Mouse (Mus musculus): ENCODE measurements at regions not wholly inside any gene's neighbourhood (a gene's known extent, or its start where the extent isn't known, plus 50 kb on each side); places are given as distances from the start of the nearest gene placed in this dataset.

DNA sequence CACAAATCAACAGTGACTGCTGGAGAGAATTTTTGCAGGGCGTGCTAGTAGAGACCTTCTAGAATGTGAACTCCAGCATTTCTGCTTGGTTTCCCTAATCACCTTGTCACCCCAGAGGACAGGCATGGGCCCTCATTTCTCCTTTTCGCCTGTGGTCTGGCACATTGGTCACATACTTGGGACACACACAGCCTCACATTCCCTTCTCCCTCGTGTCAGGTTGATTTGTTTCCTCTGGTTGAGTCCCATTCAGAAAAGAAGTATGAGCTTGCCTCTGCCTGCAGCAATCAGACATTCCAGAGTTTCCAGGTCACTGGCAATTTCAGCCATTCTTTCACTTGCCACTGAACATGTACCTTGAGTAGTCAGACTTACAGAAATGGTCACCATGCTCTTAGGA is 323.8 kb upstream of the 4931429L15Rik start:
- no peak for DNase-seq (ENCODE audit: low spot score)
- H3K36me3 ChIP-seq: no peaks in the 10 kb centered on the region
- peaks cover 34% of the 10 kb centered on the region for H3K4me1 ChIP-seq (replicated peaks)
- no peaks in the 10 kb centered on the region for H3K9me3 ChIP-seq
- H3K4me3 ChIP-seq: no peak overlapping the region
- no peaks in the 10 kb centered on the region for H3K27me3 ChIP-seq (ENCODE audit: insufficient read depth, poor library complexity, severe bottlenecking)
- no peak overlapping the region for H3K27ac ChIP-seq
- WGBS: 70% methylated on average over 3 of the region's 3 CpGs

- WGBS: 8% methylated on average over 9 of the region's 9 CpGs
- no peak overlapping the region for H3K27ac ChIP-seq
These were observed 322.9 kb upstream of the 4931429L15Rik start for GRCm38 (mm10) chr9:46642696-46643095.

DNA sequence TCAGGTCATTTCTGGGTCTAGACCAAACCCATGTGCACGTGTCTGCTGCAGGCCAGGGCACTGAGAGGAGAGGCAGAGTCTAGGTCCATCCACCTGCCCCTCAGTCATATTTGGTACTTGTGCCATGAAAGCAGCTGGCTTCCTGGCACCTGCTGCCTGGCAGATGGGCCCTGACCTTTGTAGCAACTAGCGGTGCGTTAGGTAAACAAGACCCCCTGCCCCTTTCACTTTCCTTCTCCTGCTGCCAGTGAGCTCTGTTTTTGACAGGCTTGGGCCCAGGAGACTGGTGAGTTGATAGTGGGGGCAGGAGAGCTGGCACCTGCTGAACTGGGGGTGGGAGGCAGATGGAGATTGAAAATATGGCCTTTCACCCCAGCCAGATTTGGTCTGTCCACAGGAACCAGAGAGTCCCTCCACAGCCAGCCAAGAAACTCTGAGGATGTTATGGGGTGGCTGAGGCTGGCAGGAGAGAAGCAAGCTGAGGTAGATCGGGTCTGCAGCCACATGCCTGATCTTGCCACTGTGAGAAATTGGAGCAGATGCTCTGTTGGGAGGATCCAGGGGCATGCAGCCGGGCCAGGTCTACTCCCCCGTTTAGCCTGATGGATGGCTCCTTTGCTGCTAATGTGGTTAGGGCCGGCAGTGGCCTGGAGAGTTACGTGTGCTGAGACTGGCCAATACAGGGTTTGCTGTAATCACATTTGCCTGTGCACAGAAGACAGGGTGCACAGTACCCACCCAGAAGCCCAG is 316.6 kb upstream of the 4931429L15Rik start:
- DNase-seq (ENCODE audit: low spot score): no peak

More at GRCm38 (mm10) chr9:46642696-46643095, 322.9 kb upstream of the 4931429L15Rik start:
- H3K9me3 ChIP-seq: no peaks in the 10 kb centered on the region
- DNase-seq (ENCODE audit: low spot score): peak; percentile 70
- no peaks in the 10 kb centered on the region for H3K27me3 ChIP-seq (ENCODE audit: insufficient read depth, poor library complexity, severe bottlenecking)
- no peaks in the 10 kb centered on the region for H3K36me3 ChIP-seq
- no peak overlapping the region for H3K4me3 ChIP-seq
- H3K4me1 ChIP-seq (replicated peaks): peaks cover 33% of the 10 kb centered on the region

DNA sequence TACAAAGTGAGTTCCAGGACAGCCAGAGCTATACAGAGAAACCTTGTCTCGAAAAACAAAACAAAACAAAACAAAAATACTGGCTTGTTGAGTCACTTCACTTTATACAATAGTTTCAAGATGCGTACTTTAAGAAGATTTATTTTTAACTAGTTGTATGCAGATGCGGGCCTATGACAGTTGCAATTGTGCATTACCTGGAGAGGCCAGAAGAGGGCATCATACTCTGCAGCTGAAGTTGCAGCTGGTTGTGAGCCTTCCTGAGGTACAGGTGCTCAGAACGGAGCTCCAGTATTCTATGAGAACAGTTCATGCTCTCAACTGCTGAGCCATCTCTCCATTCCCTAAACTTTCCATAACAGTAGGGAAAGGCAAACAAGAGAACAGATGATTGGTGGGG is 314.2 kb upstream of the 4931429L15Rik start:
- 84% methylated on average over 4 of the region's 4 CpGs for WGBS
- H3K4me3 ChIP-seq: no peak overlapping the region
- H3K36me3 ChIP-seq: no peaks in the 10 kb centered on the region

More for the DNA sequence above, 316.6 kb upstream of the 4931429L15Rik start:
- no peak overlapping the region for H3K27ac ChIP-seq
- no peaks in the 10 kb centered on the region for H3K27me3 ChIP-seq (ENCODE audit: insufficient read depth, poor library complexity, severe bottlenecking)
- no peak overlapping the region for H3K4me3 ChIP-seq
- 0 out of 2 replicates have a peak, but pooled peaks cover 6% of the 10 kb centered on the region for H3K4me1 ChIP-seq (replicated peaks)
- no peaks in the 10 kb centered on the region for H3K36me3 ChIP-seq
- 73% methylated on average over 8 of the region's 8 CpGs for WGBS
- H3K9me3 ChIP-seq: no peaks in the 10 kb centered on the region

DNA sequence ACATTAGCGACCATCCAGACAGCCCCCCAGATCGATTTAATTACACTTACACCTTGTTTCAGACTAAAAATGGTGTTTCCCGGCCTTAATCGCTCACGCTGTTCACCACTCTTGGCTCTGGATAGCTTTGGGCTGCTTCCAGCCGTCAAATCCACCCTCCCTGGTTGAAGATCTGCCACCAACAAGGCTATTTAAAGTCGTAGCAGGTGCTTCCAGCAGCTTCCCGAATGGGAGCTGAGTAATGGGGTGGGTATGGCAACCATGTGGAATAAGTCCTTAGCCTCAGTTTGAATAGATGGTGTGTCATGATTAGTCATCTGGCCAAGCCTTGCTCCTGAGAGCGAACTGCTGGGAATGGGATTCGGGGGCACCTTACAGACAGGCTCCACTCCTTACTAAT is 312.8 kb upstream of the 4931429L15Rik start:
- 0 out of 2 replicates have a peak, but pooled peaks cover 6% of the 10 kb centered on the region for H3K4me1 ChIP-seq (replicated peaks)
- no peaks in the 10 kb centered on the region for H3K36me3 ChIP-seq
- no peaks in the 10 kb centered on the region for H3K9me3 ChIP-seq
- H3K27me3 ChIP-seq (ENCODE audit: insufficient read depth, poor library complexity, severe bottlenecking): no peaks in the 10 kb centered on the region
- WGBS: 90% methylated on average over 10 of the region's 10 CpGs
- H3K4me3 ChIP-seq: no peak overlapping the region
- no peak for DNase-seq (ENCODE audit: low spot score)
- H3K27ac ChIP-seq: no peak overlapping the region

More for the DNA sequence above, 314.2 kb upstream of the 4931429L15Rik start:
- H3K4me1 ChIP-seq (replicated peaks): 0 out of 2 replicates have a peak, but pooled peaks cover 6% of the 10 kb centered on the region
- no peak overlapping the region for H3K27ac ChIP-seq
- DNase-seq (ENCODE audit: low spot score): no peak
- H3K9me3 ChIP-seq: no peaks in the 10 kb centered on the region
- H3K27me3 ChIP-seq (ENCODE audit: insufficient read depth, poor library complexity, severe bottlenecking): no peaks in the 10 kb centered on the region

DNA sequence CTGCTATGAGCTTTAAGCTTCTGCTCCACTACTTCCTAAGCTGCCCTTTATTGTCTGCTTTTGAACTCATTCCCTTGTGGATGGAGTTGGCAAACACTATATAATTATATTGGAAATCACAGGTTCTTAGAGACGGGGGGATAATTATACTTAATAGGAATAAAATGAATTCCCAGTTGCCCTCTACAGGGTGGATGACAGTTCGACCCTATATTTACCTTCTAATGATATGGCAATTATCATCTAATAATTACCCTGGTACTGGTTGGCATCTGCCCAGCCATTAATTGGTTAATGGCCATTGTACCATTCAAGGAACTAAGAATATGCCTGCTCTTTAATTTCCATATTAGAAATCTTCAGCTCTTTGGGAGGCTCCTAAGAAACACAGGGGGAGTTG is 302.5 kb upstream of the 4931429L15Rik start:
- Histone ChIP-seq H3K27ac (no peak overlapping the region), H3K4me3 (no peak overlapping the region), H3K27me3 (ENCODE audit: insufficient read depth, poor library complexity, severe bottlenecking) (no peaks in the 10 kb centered on the region), H3K36me3 (no peaks in the 10 kb centered on the region), H3K9me3 (no peaks in the 10 kb centered on the region), H3K4me1 (replicated peaks) (peaks cover 7% of the 10 kb centered on the region)
- WGBS: 89% methylated on average over 2 of the region's 2 CpGs
- DNase-seq (ENCODE audit: low spot score): no peak

DNA sequence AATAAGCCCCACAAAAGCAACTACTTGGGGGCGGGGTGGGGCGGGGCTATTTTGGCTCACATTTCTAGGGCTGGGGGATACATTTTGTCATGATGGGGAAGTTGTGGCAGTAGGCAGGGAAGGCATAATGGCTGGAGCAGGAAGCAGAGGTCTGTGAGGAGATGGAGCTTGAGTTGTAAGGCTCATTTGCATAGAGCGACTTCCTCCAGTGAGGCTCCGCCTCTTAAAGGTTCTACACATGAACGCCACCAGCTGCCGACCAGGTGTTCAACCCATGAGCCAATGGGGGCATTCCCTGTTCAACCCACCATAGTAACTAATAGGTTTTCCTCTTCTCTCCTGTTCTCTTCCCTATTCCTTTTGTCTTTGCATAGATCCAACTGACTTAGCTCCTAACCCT is 302.1 kb upstream of the 4931429L15Rik start:
- Histone ChIP-seq H3K27ac (no peak overlapping the region), H3K27me3 (ENCODE audit: insufficient read depth, poor library complexity, severe bottlenecking) (no peaks in the 10 kb centered on the region), H3K4me1 (replicated peaks) (peaks cover 7% of the 10 kb centered on the region), H3K36me3 (no peaks in the 10 kb centered on the region), H3K9me3 (no peaks in the 10 kb centered on the region), H3K4me3 (no peak overlapping the region)
- no peak for DNase-seq (ENCODE audit: low spot score)
- 94% methylated on average over 6 of the region's 6 CpGs for WGBS

GRCm38 (mm10) chr9:46610101-46611005 is 290.6 kb upstream of the 4931429L15Rik start:
- Histone ChIP-seq H3K9me3 (0 out of 2 replicates have a peak, but pooled peaks cover 5% of the 10 kb centered on the region), H3K4me1 (replicated peaks) (peaks cover 30% of the 10 kb centered on the region), H3K4me3 (no peak overlapping the region), H3K36me3 (no peaks in the 10 kb centered on the region), H3K27me3 (ENCODE audit: insufficient read depth, poor library complexity, severe bottlenecking) (no peaks in the 10 kb centered on the region), H3K27ac (peak overlapping the region; percentile 72)
- WGBS: 32% methylated on average over 11 of the region's 11 CpGs
- DNase-seq (ENCODE audit: low spot score): peak; percentile 25

DNA sequence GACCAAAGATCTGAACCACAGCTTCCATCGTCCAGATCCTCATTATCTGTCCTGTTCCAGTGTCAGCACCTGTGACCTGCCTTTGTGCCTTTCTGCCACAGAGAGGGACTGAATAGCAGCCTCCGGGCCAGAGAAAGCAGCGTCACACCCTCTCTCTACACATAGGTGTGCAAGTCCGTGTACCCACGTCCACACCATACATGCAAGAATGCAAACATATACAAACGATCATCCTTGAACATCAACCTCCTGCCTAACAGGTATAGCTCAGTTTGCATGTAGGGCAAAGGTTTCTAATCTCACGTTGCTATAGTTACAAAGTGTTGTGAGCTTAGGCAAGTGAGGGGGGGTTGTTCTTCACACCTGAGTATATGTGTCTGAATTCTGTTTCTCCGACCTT is 288.9 kb upstream of the 4931429L15Rik start:
- H3K27me3 ChIP-seq (ENCODE audit: insufficient read depth, poor library complexity, severe bottlenecking): no peaks in the 10 kb centered on the region
- no peaks in the 10 kb centered on the region for H3K36me3 ChIP-seq
- H3K4me1 ChIP-seq (replicated peaks): peaks cover 30% of the 10 kb centered on the region
- no peak for DNase-seq (ENCODE audit: low spot score)
- 85% methylated on average over 8 of the region's 8 CpGs for WGBS
- H3K9me3 ChIP-seq: 0 out of 2 replicates have a peak, but pooled peaks cover 5% of the 10 kb centered on the region
- H3K4me3 ChIP-seq: no peak overlapping the region
- no peak overlapping the region for H3K27ac ChIP-seq

DNA sequence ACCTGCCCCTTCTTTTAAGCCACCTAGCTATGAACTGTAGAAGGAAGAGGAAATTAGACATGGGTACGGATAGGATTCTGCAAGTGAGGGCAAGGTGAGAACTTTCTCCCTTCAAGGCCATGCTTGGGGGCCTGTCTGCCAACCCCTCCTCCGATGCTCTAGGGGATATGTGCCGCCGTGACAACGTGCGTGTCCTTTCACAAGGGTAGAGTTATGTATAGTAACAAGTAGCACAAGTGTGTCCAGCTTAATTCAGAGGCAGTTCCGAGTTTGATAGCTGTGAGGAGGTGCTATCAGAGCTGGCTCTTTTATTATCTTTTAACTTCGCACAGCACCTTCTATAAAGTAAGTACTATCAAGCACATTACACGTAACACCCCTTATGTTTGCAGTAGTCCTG is 281.0 kb upstream of the 4931429L15Rik start:
- DNase-seq (ENCODE audit: low spot score): no peak
- WGBS: 92% methylated on average over 9 of the region's 9 CpGs
- H3K4me3 ChIP-seq: no peak overlapping the region
- H3K9me3 ChIP-seq: peaks cover 3% of the 10 kb centered on the region; the same call in 1 of the 2 replicates
- peaks cover 26% of the 10 kb centered on the region for H3K4me1 ChIP-seq (replicated peaks)
- H3K27me3 ChIP-seq (ENCODE audit: insufficient read depth, poor library complexity, severe bottlenecking): no peaks in the 10 kb centered on the region
- no peaks in the 10 kb centered on the region for H3K36me3 ChIP-seq
- H3K27ac ChIP-seq: no peak overlapping the region

DNA sequence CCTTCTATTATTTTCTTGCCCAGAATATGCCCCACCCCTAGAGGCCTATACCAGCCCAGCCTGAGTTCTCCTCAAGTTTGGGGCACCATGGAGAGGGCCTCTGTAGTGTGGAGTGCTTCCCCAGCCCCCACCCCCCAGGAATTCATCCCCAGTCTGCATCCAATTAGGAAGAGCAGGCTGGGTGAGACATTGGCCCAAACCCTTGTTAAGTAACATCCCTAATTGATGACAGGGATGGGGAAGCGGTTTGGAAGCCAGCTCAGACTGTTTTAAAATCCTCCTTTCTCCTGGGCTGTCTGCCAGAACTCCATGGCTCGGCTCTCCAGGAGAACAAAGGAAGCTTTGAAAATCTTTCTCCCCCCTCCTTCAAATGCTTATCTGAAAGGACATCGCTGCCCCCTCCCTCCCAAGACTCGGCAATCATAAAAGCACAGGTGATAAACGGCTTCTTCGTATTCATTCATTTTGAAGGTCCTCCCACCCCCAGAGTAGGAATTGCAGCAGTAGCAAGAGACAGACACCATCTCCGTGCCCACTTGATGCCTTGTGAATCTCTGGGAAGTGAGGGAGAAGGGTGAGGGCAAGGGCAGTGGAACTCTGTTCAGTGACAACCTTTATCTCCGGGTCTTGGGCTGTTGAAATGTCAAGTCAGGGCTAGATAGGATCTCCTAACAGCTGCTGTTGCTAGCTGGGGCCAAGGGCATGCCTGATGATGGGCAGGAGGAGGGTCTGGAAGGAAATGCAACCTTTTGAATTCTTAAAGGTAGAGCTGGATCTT is 280.3 kb upstream of the 4931429L15Rik start:
- Histone ChIP-seq H3K27ac (0 out of 2 replicates have a peak overlapping the region, but pooled peaks have one; percentile 43), H3K4me3 (no peak overlapping the region)
- WGBS: 55% methylated on average over 8 of the region's 8 CpGs

DNA sequence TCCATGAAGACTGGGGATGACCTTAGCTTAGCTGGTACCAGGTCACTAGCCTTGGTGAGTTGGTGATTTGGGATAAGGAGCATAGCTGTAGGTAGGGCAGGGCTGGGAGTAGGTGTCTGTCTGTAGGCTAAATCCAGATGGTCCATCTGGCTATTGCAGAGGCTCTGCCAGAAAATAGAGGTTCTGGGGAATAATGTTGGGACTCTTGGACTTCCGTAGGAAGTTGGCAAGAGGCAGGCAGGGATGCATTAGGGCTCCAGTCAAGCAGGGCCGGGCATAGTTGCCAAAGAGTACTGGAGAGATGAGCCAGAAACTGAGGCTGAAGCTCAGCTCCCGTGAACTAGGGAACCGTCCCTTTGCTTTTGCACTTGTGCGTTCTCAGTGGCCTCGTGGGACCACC is 278.7 kb upstream of the 4931429L15Rik start:
- H3K36me3 ChIP-seq: no peaks in the 10 kb centered on the region
- no peak overlapping the region for H3K27ac ChIP-seq
- H3K4me3 ChIP-seq: no peak overlapping the region
- 91% methylated on average over 6 of the region's 6 CpGs for WGBS
- no peak for DNase-seq (ENCODE audit: low spot score)
- no peaks in the 10 kb centered on the region for H3K27me3 ChIP-seq (ENCODE audit: insufficient read depth, poor library complexity, severe bottlenecking)
- H3K4me1 ChIP-seq (replicated peaks): peaks cover 24% of the 10 kb centered on the region
- peaks cover 3% of the 10 kb centered on the region; the same call in 1 of the 2 replicates for H3K9me3 ChIP-seq

More for the DNA sequence above, 280.3 kb upstream of the 4931429L15Rik start:
- H3K4me1 ChIP-seq (replicated peaks): peaks cover 26% of the 10 kb centered on the region
- H3K27me3 ChIP-seq (ENCODE audit: insufficient read depth, poor library complexity, severe bottlenecking): no peaks in the 10 kb centered on the region
- no peaks in the 10 kb centered on the region for H3K36me3 ChIP-seq
- peaks cover 3% of the 10 kb centered on the region; the same call in 1 of the 2 replicates for H3K9me3 ChIP-seq
- DNase-seq (ENCODE audit: low spot score): no peak
